Mouse (Mus musculus) limb, embryonic 14.5 days (tissue): Measurements from ENCODE around the gene Map10. TPM values are rescaled to one million over a fixed set of nuclear protein-coding genes. Genes with fewer than 3 reads are reported as not detected.

ENCODE experiments used
- ATAC-seq: fragments of 200-750 bp; cut with Nextera tagmentation; 2 replicates; pipeline ENCODE4 v1.8.0; 2017; ENCODE audit warnings: low read depth, moderate number of reproducible peaks, moderate TSS enrichment; ENCODE audit not compliant: low FRiP score
- DNase-seq: peaks from one replicate; pipeline ENCODE4 v3.0.0-alpha.2; 2015; ENCODE audit warnings: low spot score
- H3K27ac ChIP-seq: fragments of 300-500 bp; sonication (generic); replicated peaks from 2 replicates; pipeline ENCODE4 v1.5.1; 2014; ENCODE audit warnings: low read depth, mild to moderate bottlenecking, low read length, moderate library complexity, mixed read lengths
- H3K27me3 ChIP-seq: fragments of 300-500 bp; sonication (generic); 2 replicates; pipeline ENCODE4 v1.6.1; 2014; ENCODE audit warnings: low read length, mixed read lengths; ENCODE audit not compliant: control insufficient read depth, insufficient read depth
- H3K36me3 ChIP-seq: fragments of 300-500 bp; sonication (generic); 2 replicates; pipeline ENCODE4 v1.6.1; 2014; ENCODE audit warnings: mild to moderate bottlenecking, low read length, moderate library complexity, mixed read lengths; ENCODE audit not compliant: control insufficient read depth, insufficient read depth
- H3K4me1 ChIP-seq: fragments of 300-500 bp; sonication (generic); 2 replicates; pipeline ENCODE4 v1.6.1; 2014; ENCODE audit warnings: antibody characterized with exemption, low read length, mixed read lengths; ENCODE audit not compliant: control insufficient read depth, insufficient read depth
- H3K4me2 ChIP-seq: fragments of 300-500 bp; sonication (generic); replicated peaks from 2 replicates; pipeline ENCODE4 v1.6.1; 2014; ENCODE audit warnings: low read depth, mild to moderate bottlenecking, low read length, moderate library complexity; ENCODE audit not compliant: severe bottlenecking
- H3K4me3 ChIP-seq: fragments of 300-500 bp; sonication (generic); replicated peaks from 2 replicates; pipeline ENCODE4 v1.5.1; 2014; ENCODE audit warnings: low read length
- H3K9ac ChIP-seq: fragments of 300-500 bp; sonication (generic); 2 replicates; pipeline ENCODE4 v1.6.1; 2014; ENCODE audit warnings: mild to moderate bottlenecking, low read depth, low read length, moderate library complexity; ENCODE audit not compliant: severe bottlenecking
- H3K9me3 ChIP-seq: fragments of 300-500 bp; sonication (generic); 2 replicates; pipeline ENCODE4 v1.6.1; 2016; ENCODE audit warnings: low read length; ENCODE audit not compliant: control insufficient read depth
- POLR2A ChIP-seq: fragments of 200-500 bp; IDR thresholded peaks from 2 replicates; pipeline ENCODE4 v1.8.0; 2012; ENCODE audit warnings: inconsistent platforms, mild to moderate bottlenecking, moderate library complexity, borderline replicate concordance; ENCODE audit not compliant: insufficient read depth, insufficient read length; ENCODE audit errors: extremely low read depth
- WGBS: fragments of 180-500 bp; shearing (Covaris S2); extraction: QIAGEN DNeasy Blood & Tissue Kit; methylation state at CpG from one replicate; pipeline ENCODE4 v1.1.7; 2014; 5-methylcytosine and 5-hydroxymethylcytosine counted together
- polyA plus RNA-seq, 2 experiments: library from polyadenylated mRNA; depleted of rRNA in 1 of 2; stranded (reverse) in 1 of 2; unstranded in 1 of 2; fragments of >200 nt; fragmentation: Nextera tagmentation in 1 of 2; extraction: Ambion mirVana in 1 of 2; gene quantifications; 2 replicates each; pipeline versions ENCODE4 v1.2.1 to v1.2.3; 2012 to 2014

The Map10 gene
- polyA plus RNA-seq, 2 experiments, result 3.4 to 6.0 TPM

GRCm38 (mm10) chr8:125722675-125723074 lies 53.1 kb downstream of the Map10 start:
- Histone ChIP-seq H3K9me3 (no peaks in the 10 kb centered on the region), H3K27ac (no peak overlapping the region), H3K4me3 (no peak overlapping the region), H3K27me3 (no peaks in the 10 kb centered on the region), H3K4me2 (no peak overlapping the region), H3K4me1 (peaks cover 13% of the 10 kb centered on the region), H3K36me3 (no peaks in the 10 kb centered on the region), H3K9ac (no peak overlapping the region)
- no peak for ATAC-seq
- DNase-seq, result no peak
- WGBS, result 54% methylated on average over 7 of the region's 7 CpGs
- no peak for TF ChIP-seq POLR2A

Other genes starting within 250 kb of the Map10 start
- gene Sipa1l2, start 100.0 kb upstream of the Map10 start, polyA plus RNA-seq (2012; rRNA removed), result 21.6 and 24.8 TPM in 2 replicates
- gene Sipa1l2, start 100.0 kb upstream of the Map10 start, polyA plus RNA-seq (2014; fragmentation: Nextera tagmentation; extraction: Ambion mirVana), result 11.6 and 12.4 TPM in 2 replicates
- gene Ntpcr, start 60.1 kb downstream of the Map10 start, polyA plus RNA-seq (2012; rRNA removed), result 39.0 TPM in 2 replicates
- gene Ntpcr, start 60.1 kb downstream of the Map10 start, polyA plus RNA-seq (2014; fragmentation: Nextera tagmentation; extraction: Ambion mirVana), result 39.7 and 45.3 TPM in 2 replicates
- 0.33 and 0.42 TPM in 2 replicates for gene Pcnx2, start 228.5 kb downstream of the Map10 start, polyA plus RNA-seq (2012; rRNA removed)
- gene Pcnx2, start 228.5 kb downstream of the Map10 start, polyA plus RNA-seq (2014; fragmentation: Nextera tagmentation; extraction: Ambion mirVana), result 0.15 and 0.39 TPM in 2 replicates
- gene Map3k21, start 240.6 kb downstream of the Map10 start, polyA plus RNA-seq (2012; rRNA removed), result 0.47 TPM in 2 replicates
- 0.04 and 0.18 TPM in 2 replicates for gene Map3k21, start 240.6 kb downstream of the Map10 start, polyA plus RNA-seq (2014; fragmentation: Nextera tagmentation; extraction: Ambion mirVana)